In the genomic region with DNA sequence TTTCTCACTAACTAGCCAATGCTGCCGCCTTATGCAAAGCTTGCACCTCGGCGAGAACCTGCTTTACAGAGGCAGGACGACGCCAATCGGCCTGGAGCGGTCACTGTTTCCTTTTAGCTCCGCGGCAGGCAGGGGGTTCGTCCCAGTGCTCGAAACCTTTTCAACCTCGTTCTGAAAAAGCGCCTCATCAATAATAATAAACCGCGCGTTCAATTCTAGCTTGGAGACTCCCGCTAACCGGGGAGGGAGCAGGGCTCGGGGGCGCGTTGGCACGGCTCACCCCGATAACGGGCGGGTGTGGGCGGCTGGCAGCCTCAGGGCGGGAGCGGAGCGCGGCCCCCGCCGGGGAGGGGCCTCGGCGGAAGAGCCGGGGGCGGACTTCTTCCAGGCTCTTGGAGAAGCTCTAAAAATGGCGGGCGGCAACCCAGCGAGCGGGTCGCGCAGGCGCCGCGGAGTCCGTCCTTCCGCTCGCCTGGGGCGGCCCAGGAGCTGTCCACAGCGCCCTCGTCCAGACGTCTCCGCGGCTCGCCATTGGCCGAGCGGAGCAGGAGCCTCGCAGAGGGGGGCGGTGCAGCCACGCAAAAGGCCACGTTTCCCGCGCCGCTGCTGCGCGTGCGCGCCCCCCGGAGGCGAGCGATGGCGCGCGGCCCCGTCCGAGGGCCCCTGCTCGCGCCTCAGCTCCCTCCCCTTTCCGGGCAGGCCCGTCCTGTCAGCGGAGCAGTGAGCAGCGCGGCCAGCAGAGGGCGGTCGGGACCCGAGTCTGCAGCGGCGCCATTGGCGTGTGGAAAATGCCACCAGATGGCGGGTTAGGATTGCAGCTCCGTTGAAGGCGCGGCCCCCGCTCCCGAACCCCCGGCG, we compare ENCODE assay signal across 7 mouse cellular contexts. TPM values are rescaled to one million over a fixed set of nuclear protein-coding genes. Genes with fewer than 3 reads are reported as not detected.
DNase-seq lines count a peak whose midpoint lies in the region; ATAC-seq lines count a peak whose summit lies in the region.

No protein-coding gene starts in this region.

- peak; percentile 99 for ATAC-seq in embryonic facial prominence, embryonic 11.5 days (replicated peaks; ENCODE audit: insufficient number of reproducible peaks, low FRiP score, low TSS enrichment, low read depth)
- ATAC-seq in granulocyte monocyte progenitor cell, adult 5-6 weeks (replicated peaks; ENCODE audit: poor library complexity, severe bottlenecking), result peak; percentile 77
- ATAC-seq in midbrain, embryonic 13.5 days, result peak; percentile 99

- WGBS in embryonic facial prominence, embryonic 11.5 days, result under 1% methylated on average over 80 of the region's 97 CpGs
- whole genome bisulfite sequencing in limb, embryonic 10.5 days, result under 1% methylated on average over 97 of the region's 97 CpGs
- under 1% methylated on average over 89 of the region's 97 CpGs for WGBS in midbrain, embryonic 13.5 days

- no peaks in the 10 kb centered on the region for H3K36me3 ChIP-seq in embryonic facial prominence, embryonic 11.5 days (replicated peaks; ENCODE audit: control insufficient read depth, insufficient read depth, low read depth, low read length)
- H3K36me3 ChIP-seq in limb, embryonic 10.5 days, result 0 out of 2 replicates have a peak, but pooled peaks cover 2% of the 10 kb centered on the region
- no peaks in the 10 kb centered on the region for H3K36me3 ChIP-seq in midbrain, embryonic 13.5 days

- H3K27ac ChIP-seq in embryonic facial prominence, embryonic 11.5 days (replicated peaks; ENCODE audit: low read depth, low read length), result peak overlapping the region; percentile 97
- H3K27ac ChIP-seq in limb, embryonic 10.5 days, result peak overlapping the region; percentile 99
- H3K27ac ChIP-seq in midbrain, embryonic 13.5 days, result peak overlapping the region; percentile 99

- peak overlapping the region; percentile 70 for H3K4me2 ChIP-seq in embryonic facial prominence, embryonic 11.5 days (ENCODE audit: low read depth, low read length)
- H3K4me2 ChIP-seq in midbrain, embryonic 13.5 days (replicated peaks), result peak overlapping the region; percentile 68

- peak overlapping the region; percentile 97 for H3K9ac ChIP-seq in embryonic facial prominence, embryonic 11.5 days (replicated peaks; ENCODE audit: low read length)
- H3K9ac ChIP-seq in midbrain, embryonic 13.5 days (replicated peaks), result peak overlapping the region; percentile 91

- no peaks in the 10 kb centered on the region for H3K27me3 ChIP-seq in embryonic facial prominence, embryonic 11.5 days (ENCODE audit: control insufficient read depth, insufficient read depth, low read length)
- H3K27me3 ChIP-seq in limb, embryonic 10.5 days (ENCODE audit: low read depth, poor library complexity, severe bottlenecking), result no peaks in the 10 kb centered on the region
- H3K27me3 ChIP-seq in midbrain, embryonic 13.5 days, result no peaks in the 10 kb centered on the region

- no peaks in the 10 kb centered on the region for H3K9me3 ChIP-seq in embryonic facial prominence, embryonic 11.5 days (replicated peaks; ENCODE audit: control insufficient read depth, low read length)
- no peaks in the 10 kb centered on the region for H3K9me3 ChIP-seq in limb, embryonic 10.5 days (replicated peaks)
- H3K9me3 ChIP-seq in midbrain, embryonic 13.5 days, result no peaks in the 10 kb centered on the region

- peak; percentile 99 for DNase-seq in adrenal gland, postnatal 14 days
- peak; percentile 97 for DNase-seq in embryonic facial prominence, embryonic 11.5 days (ENCODE audit: low spot score)
- DNase-seq in kidney, adult 11 months, result peak; percentile 99
- DNase-seq in limb, embryonic 10.5 days (ENCODE audit: low spot score), result peak; percentile 99
- peak; percentile 99 for DNase-seq in spleen, adult 12 weeks (ENCODE audit: low spot score)

- H3K4me1 ChIP-seq in embryonic facial prominence, embryonic 11.5 days (ENCODE audit: control insufficient read depth, insufficient read depth, low read length), result no peaks in the 10 kb centered on the region
- H3K4me1 ChIP-seq in limb, embryonic 10.5 days, result peaks cover 19% of the 10 kb centered on the region
- H3K4me1 ChIP-seq in midbrain, embryonic 13.5 days (replicated peaks), result peaks cover 42% of the 10 kb centered on the region

- H3K4me3 ChIP-seq in embryonic facial prominence, embryonic 11.5 days (ENCODE audit: low read depth, low read length), result peak overlapping the region; percentile 86
- peak overlapping the region; percentile 88 for H3K4me3 ChIP-seq in limb, embryonic 10.5 days
- peak overlapping the region; percentile 86 for H3K4me3 ChIP-seq in midbrain, embryonic 13.5 days (replicated peaks)

RNA-seq across cellular contexts. Expression of gene Stag1, which starts 45.5 kb away (rescaled TPM):
- 42.5 and 43.1 TPM in 2 replicates for total RNA-seq in adrenal gland, postnatal 14 days (2021)
- 54.9 and 61.7 TPM in 2 replicates for polyA plus RNA-seq in embryonic facial prominence, embryonic 11.5 days (2014; fragmentation: Nextera tagmentation; extraction: Ambion mirVana)
- total RNA-seq in granulocyte monocyte progenitor cell, adult 5-6 weeks (2014; fragmentation: Nextera tagmentation), result 52.0 and 52.2 TPM in 2 replicates
- 95.6 and 99.3 TPM in 2 replicates for total RNA-seq in granulocyte monocyte progenitor cell, adult 5-6 weeks (2017)
- polyA plus RNA-seq in limb, embryonic 10.5 days (2016; fragmentation: Nextera tagmentation; extraction: Ambion mirVana), result 52.8 and 57.2 TPM in 2 replicates
- 41.6 and 46.4 TPM in 2 replicates for polyA plus RNA-seq in midbrain, embryonic 13.5 days (2015; fragmentation: Nextera tagmentation; extraction: Ambion mirVana)

Comparison
In these comparisons a context has a peak if more than half of its experiments do, and no peak if none do; other contexts are left out.
1. Peak in every context shown above with its lines: DNase-seq, ATAC-seq, H3K4me3 ChIP-seq and H3K27ac ChIP-seq.